Mouse (Mus musculus) lung, postnatal 0 days (tissue): ENCODE measurements around the gene Baiap2l2. TPM values are rescaled to one million over a fixed set of nuclear protein-coding genes. Genes with fewer than 3 reads are reported as not detected.

ENCODE experiments used
- ATAC-seq: fragments of 200-750 bp; cut with Nextera tagmentation; 2 replicates; pipeline ENCODE4 v1.8.0; 2017; ENCODE audit warnings: moderate library complexity
- DNase-seq: peaks from one replicate; pipeline ENCODE4 v3.0.0-alpha.2; 2016; ENCODE audit warnings: low spot score
- H3K27ac ChIP-seq: fragments of 300-500 bp; sonication (generic); 2 replicates; pipeline ENCODE4 v1.5.1; 2014; ENCODE audit warnings: antibody characterized with exemption, mild to moderate bottlenecking, low read length, mixed read lengths
- H3K27me3 ChIP-seq: fragments of 300-500 bp; sonication (generic); replicated peaks from 2 replicates; pipeline ENCODE4 v1.6.1; 2014; ENCODE audit warnings: low read length, mixed read lengths; ENCODE audit not compliant: insufficient read depth
- H3K36me3 ChIP-seq: fragments of 300-500 bp; sonication (generic); 2 replicates; pipeline ENCODE4 v1.6.1; 2014; ENCODE audit warnings: low read length, mixed read lengths; ENCODE audit not compliant: insufficient read depth
- H3K4me1 ChIP-seq: fragments of 300-500 bp; sonication (generic); 2 replicates; pipeline ENCODE4 v1.6.1; 2014; ENCODE audit warnings: antibody characterized with exemption, low read depth, low read length, mixed read lengths; ENCODE audit not compliant: insufficient read depth
- H3K4me2 ChIP-seq: fragments of 300-500 bp; sonication (generic); replicated peaks from 2 replicates; pipeline ENCODE4 v1.6.1; 2014; ENCODE audit warnings: low read depth, mild to moderate bottlenecking, low read length, moderate library complexity, mixed read lengths
- H3K4me3 ChIP-seq: fragments of 300-500 bp; sonication (generic); 2 replicates; pipeline ENCODE4 v1.5.1; 2014; ENCODE audit warnings: low read depth, low read length
- H3K9ac ChIP-seq: fragments of 300-500 bp; sonication (generic); replicated peaks from 2 replicates; pipeline ENCODE4 v1.6.1; 2014; ENCODE audit warnings: low read depth, mild to moderate bottlenecking
- H3K9me3 ChIP-seq: fragments of 300-500 bp; sonication (generic); 2 replicates; pipeline ENCODE4 v1.6.1; 2016; ENCODE audit warnings: low read length, mixed read lengths
- CTCF ChIP-seq: IDR thresholded peaks from 2 replicates; pipeline ENCODE4 v1.5.1; 2016; ENCODE audit warnings: antibody characterized with exemption, mild to moderate bottlenecking
- EP300 ChIP-seq: IDR thresholded peaks from 2 replicates; pipeline ENCODE4 v1.6.1; 2016; ENCODE audit warnings: antibody characterized with exemption, mild to moderate bottlenecking, control low read depth
- WGBS: fragments of 180-500 bp; shearing (Covaris S2); extraction: QIAGEN DNeasy Blood & Tissue Kit; methylation state at CpG from one replicate; pipeline ENCODE4 v1.1.7; 2014; 5-methylcytosine and 5-hydroxymethylcytosine counted together
- polyA plus RNA-seq: library from polyadenylated mRNA; unstranded; fragments of >200 nt; fragmentation: Nextera tagmentation; extraction: Ambion mirVana; gene quantifications from 2 replicates; pipeline ENCODE4 v1.2.1, GENCODE M21; 2015

Baiap2l2 gene
- polyA plus RNA-seq, 1 experiment from 2014 or later: 2.7 TPM

GRCm38 (mm10) chr15:79265384-79265783 is 20.0 kb downstream of the Baiap2l2 start:
- ATAC-seq: no peak
- Histone ChIP-seq H3K4me3 (no peak overlapping the region), H3K27me3 (peaks cover 24% of the 10 kb centered on the region), H3K36me3 (no peaks in the 10 kb centered on the region), H3K9ac (no peak overlapping the region), H3K4me2 (no peak overlapping the region), H3K27ac (no peak overlapping the region), H3K9me3 (no peaks in the 10 kb centered on the region), H3K4me1 (peaks cover 4% of the 10 kb centered on the region; the same call in 1 of the 2 replicates)
- WGBS: 46% methylated on average over 4 of the region's 4 CpGs
- TF ChIP-seq CTCF: no peak
- no peak for DNase-seq

DNA sequence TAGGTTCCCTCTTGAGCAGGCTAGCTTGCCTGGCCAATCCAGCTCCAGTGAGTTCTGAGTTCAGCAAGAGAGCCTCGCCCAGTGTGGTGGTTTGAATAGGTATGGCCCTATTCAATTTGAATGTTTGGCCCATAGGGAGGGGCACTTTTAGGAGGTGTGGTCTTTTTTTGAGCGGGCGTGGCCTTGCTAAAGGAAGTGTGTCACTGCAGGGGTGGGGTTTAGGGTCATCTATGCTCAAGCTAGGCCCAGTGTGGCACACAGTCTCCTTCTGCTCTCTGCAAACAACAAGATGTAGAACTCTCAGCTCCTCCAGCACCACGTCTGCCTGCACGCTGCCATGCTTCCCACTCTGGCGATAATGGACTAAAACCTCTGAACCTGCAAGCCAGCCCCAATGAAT is 21.6 kb downstream of the Baiap2l2 start:
- no peak for TF ChIP-seq EP300
- no peak for TF ChIP-seq CTCF
- H3K4me1 ChIP-seq: peaks cover 4% of the 10 kb centered on the region; the same call in 1 of the 2 replicates
- H3K27ac ChIP-seq: no peak overlapping the region
- no peaks in the 10 kb centered on the region for H3K9me3 ChIP-seq
- no peak overlapping the region for H3K9ac ChIP-seq
- H3K4me3 ChIP-seq: no peak overlapping the region
- H3K27me3 ChIP-seq: peaks cover 30% of the 10 kb centered on the region
- H3K4me2 ChIP-seq: no peak overlapping the region
- 89% methylated on average over 6 of the region's 6 CpGs for WGBS
- ATAC-seq (no peak), DNase-seq (no peak)
- H3K36me3 ChIP-seq: no peaks in the 10 kb centered on the region

GRCm38 (mm10) chr15:79262786-79263309 is 22.5 kb downstream of the Baiap2l2 start:
- Histone ChIP-seq H3K27me3 (peaks cover 30% of the 10 kb centered on the region), H3K9ac (no peak overlapping the region), H3K9me3 (no peaks in the 10 kb centered on the region), H3K4me3 (no peak overlapping the region), H3K36me3 (no peaks in the 10 kb centered on the region), H3K4me1 (peaks cover 4% of the 10 kb centered on the region; the same call in 1 of the 2 replicates), H3K27ac (no peak overlapping the region), H3K4me2 (no peak overlapping the region)
- 91% methylated on average over 3 of the region's 3 CpGs for WGBS
- TF ChIP-seq CTCF (no peak), EP300 (no peak)
- no peak for ATAC-seq
- no peak for DNase-seq

DNA sequence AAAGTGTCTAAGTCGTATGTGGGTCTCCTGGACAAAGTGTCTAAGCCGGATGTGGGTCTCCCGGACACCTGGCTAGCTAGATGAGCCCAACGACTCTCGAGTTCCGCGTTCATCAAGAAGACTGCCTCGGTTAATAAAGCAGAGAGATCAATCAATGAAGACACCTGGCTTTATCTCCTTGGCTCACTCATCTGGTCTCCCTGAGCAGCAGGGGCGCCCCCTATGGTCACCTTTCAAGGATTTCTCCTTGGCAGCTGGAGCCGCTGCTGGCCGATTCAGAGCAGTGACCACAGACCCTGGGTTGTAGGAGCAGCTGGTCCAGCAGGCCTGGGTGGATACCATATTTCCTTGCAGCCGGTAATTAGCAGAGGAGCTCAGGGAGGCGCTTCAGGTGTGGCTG is 23.0 kb downstream of the Baiap2l2 start:
- no peak for DNase-seq
- no peak overlapping the region for H3K4me3 ChIP-seq
- ATAC-seq: no peak
- H3K9me3 ChIP-seq: no peaks in the 10 kb centered on the region
- H3K4me2 ChIP-seq: no peak overlapping the region
- TF ChIP-seq CTCF (peak; percentile 58), EP300 (no peak)
- WGBS: 17% methylated on average over 13 of the region's 13 CpGs
- H3K9ac ChIP-seq: no peak overlapping the region
- H3K27me3 ChIP-seq: peaks cover 30% of the 10 kb centered on the region
- H3K4me1 ChIP-seq: peaks cover 4% of the 10 kb centered on the region; the same call in 1 of the 2 replicates
- H3K27ac ChIP-seq: no peak overlapping the region
- no peaks in the 10 kb centered on the region for H3K36me3 ChIP-seq

DNA sequence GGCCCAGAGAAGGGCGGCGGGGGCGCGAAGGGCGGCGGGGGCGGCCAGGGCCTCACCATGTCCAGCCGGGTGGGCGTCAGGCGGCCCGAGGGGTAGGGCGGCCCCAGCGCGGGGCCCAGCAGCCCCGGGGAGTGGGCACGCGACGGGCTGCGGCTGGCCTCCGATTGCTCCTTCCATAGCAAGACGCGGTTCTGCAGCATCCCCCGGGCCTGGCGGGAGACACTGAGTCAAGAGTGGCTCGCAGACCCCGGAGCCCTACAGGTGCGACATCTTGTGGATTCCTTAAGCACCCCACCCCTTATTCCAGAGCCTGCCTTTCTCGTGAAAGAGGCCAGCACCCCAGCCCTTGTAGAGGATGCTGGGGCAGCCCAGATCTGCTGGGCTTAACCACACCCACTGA is 23.6 kb downstream of the Baiap2l2 start:
- Histone ChIP-seq H3K27ac (no peak overlapping the region), H3K4me3 (peak overlapping the region; percentile 38), H3K4me2 (peak overlapping the region; percentile 91), H3K4me1 (peaks cover 4% of the 10 kb centered on the region; the same call in 1 of the 2 replicates), H3K27me3 (peaks cover 30% of the 10 kb centered on the region), H3K36me3 (no peaks in the 10 kb centered on the region), H3K9me3 (no peaks in the 10 kb centered on the region), H3K9ac (peak overlapping the region; percentile 8; the same call in 1 of the 2 replicates)
- ATAC-seq: peak; percentile 29; the same call in 1 of the 2 replicates
- WGBS: 0% methylated on average over 15 of the region's 28 CpGs
- TF ChIP-seq EP300 (no peak), CTCF (no peak)
- no peak for DNase-seq

DNA sequence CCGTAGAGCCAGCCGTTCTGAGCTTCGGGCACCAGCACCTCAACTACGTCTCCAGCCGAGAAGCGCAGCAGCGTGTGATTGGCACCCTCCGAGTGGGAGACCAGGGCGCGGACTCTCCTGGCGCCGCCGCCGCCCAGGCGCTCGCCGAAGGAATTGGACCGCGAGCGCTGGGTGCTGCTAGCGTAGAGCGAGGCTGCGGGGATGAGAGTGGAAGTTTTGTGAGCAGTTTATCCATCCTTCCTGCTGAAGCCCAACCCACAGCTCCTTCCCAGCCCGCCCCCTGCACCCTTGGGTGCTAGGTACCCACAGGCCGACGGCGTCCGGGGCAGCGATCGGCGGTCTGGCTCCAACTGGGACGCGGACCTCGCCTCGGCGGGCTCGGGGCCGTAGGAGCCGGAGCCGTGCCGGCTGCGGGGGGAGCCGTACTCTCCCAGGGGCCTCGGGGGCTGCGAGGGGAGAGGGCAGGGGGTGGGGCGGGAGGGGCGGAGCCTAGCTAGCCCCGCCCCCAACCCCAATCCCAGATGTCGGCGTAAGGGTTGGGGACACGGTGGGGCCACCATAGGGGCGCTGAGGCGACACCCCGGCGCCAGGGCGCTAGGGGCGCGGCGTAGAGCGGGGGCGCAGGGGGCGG is 24.1 kb downstream of the Baiap2l2 start:
- H3K4me1 ChIP-seq: peaks cover 4% of the 10 kb centered on the region; the same call in 1 of the 2 replicates
- peak overlapping the region; percentile 38 for H3K4me3 ChIP-seq
- peak; percentile 49 for DNase-seq
- no peaks in the 10 kb centered on the region for H3K36me3 ChIP-seq
- peaks cover 30% of the 10 kb centered on the region for H3K27me3 ChIP-seq
- peak overlapping the region; percentile 91 for H3K4me2 ChIP-seq
- peak; percentile 70 for ATAC-seq
- no peak overlapping the region for H3K27ac ChIP-seq
- WGBS: 1% methylated on average over 30 of the region's 62 CpGs
- peak overlapping the region; percentile 8; the same call in 1 of the 2 replicates for H3K9ac ChIP-seq
- no peaks in the 10 kb centered on the region for H3K9me3 ChIP-seq
- no peak for TF ChIP-seq EP300
